Mouse (Mus musculus): ENCODE data around the gene Ufd1. TPM values are rescaled to one million over a fixed set of nuclear protein-coding genes. Genes with fewer than 3 reads are reported as not detected.
A peak's percentile ranks its signal among the peaks of the same experiment; 100 is the strongest.

Ufd1 gene
- 49.2 and 55.5 TPM in 2 replicates for polyA plus RNA-seq (2014; fragmentation: Nextera tagmentation; extraction: Ambion mirVana)

DNA sequence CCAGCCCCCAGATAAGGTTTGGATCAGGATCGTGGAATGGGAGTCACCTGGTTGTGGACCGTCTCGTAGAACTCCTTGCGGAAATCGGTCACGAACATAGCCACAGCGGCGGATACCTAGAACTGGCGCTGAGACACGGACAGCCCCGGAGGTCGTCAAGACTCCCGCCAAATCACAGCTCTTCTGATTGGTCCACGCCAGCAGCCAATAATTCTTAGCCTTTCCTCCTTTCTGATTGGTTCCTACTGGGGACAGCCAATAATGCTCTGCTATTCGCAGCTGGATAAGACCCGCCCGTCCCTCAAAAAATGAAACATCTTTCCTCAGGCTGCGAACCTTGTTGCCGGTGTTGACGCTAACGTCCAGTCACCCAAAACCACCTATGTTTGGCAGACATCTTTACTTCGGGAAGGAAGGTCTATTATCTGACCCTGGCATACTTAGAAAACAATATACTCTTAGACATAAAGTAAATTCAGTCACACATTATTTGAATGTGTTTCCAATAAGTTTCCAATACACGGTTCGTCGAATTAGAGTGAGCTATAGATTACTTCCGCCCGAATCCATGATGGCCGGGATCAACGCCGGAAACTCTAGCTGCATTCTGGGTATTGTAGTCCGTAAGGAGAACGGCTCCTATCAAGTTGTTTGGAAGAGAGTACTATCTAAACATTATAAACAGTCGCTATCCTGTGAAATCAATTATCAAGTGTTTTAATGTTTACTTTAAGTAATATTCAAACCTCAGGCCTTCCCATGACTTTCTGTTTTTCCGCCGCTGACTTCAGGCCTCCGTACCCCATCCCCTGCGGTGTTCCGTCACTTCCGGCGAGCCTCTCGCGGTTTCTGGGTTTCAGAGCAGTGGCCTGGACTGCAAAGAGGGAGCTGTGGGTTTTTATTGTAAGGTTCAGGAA, at the start of gene Ufd1, which contains the start of gene Cdc45:
Gene Ufd1, plus strand, starts transcription at position 312 of the 917 bp plus-strand sequence.
Gene Cdc45, minus strand, starts transcription at position 520 of the 917 bp plus-strand sequence.
- Histone ChIP-seq H3K9me3 (ENCODE audit: control insufficient read depth, low read length) (no peaks in the 10 kb centered on the region), H3K27me3 (replicated peaks; ENCODE audit: control insufficient read depth, insufficient read depth, low read length) (no peaks in the 10 kb centered on the region), H3K4me2 (ENCODE audit: low read depth, low read length) (peak within 1 kb of the TSS; percentile 82), H3K4me1 (ENCODE audit: control insufficient read depth, insufficient read depth, low read length) (peaks cover 6% of the 10 kb centered on the region), H3K4me3 (ENCODE audit: low read depth, low read length) (peak within 1 kb of the TSS; percentile 75), H3K36me3 (ENCODE audit: control insufficient read depth, insufficient read depth, low read length) (peaks cover 42% of the 10 kb centered on the region), H3K27ac (replicated peaks; ENCODE audit: low read depth, low read length) (peak within 1 kb of the TSS; percentile 79), H3K9ac (ENCODE audit: low read depth, low read length) (peak within 1 kb of the TSS; percentile 90)
- ATAC-seq (ENCODE audit: low read depth) (peak; percentile 97), DNase-seq (ENCODE audit: low spot score) (peak; percentile 99)
- under 1% methylated on average over 42 of the region's 42 CpGs for WGBS

DNA sequence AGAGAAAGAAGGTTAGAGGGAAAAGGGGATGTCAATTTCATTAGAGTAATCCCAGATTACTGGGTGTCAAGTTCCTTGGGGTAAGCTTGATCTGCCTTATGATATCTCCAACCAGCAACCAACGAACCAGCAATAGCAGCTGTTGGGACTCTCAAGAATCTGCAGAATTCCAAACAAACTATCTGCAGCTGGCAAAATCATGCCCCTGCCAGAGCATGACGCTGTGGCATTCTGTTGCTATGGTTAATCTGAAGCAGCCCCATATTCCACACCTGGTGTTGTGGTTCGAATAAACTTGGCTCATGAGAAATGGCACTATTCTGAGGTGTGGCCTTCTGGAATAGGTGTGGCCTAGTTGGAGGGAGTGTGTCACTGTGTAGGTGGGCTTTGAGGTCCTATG, 48.6 kb upstream of the Ufd1 start:
- H3K27ac ChIP-seq (replicated peaks; ENCODE audit: low read depth, low read length): no peak overlapping the region
- H3K9me3 ChIP-seq (ENCODE audit: control insufficient read depth, low read length): no peaks in the 10 kb centered on the region
- 43% methylated on average over 3 of the region's 3 CpGs for WGBS
- H3K27me3 ChIP-seq (replicated peaks; ENCODE audit: control insufficient read depth, insufficient read depth, low read length): no peaks in the 10 kb centered on the region
- 0 out of 2 replicates have a peak, but pooled peaks have one; percentile 60 for ATAC-seq (ENCODE audit: low read depth)
- DNase-seq (ENCODE audit: low spot score): peak; percentile 37
- no peak overlapping the region for H3K4me3 ChIP-seq (ENCODE audit: low read depth, low read length)
- no peak overlapping the region for H3K9ac ChIP-seq (ENCODE audit: low read depth, low read length)
- no peak overlapping the region for H3K4me2 ChIP-seq (ENCODE audit: low read depth, low read length)
- H3K4me1 ChIP-seq (ENCODE audit: control insufficient read depth, insufficient read depth, low read length): no peaks in the 10 kb centered on the region
- H3K36me3 ChIP-seq (ENCODE audit: control insufficient read depth, insufficient read depth, low read length): no peaks in the 10 kb centered on the region

DNA sequence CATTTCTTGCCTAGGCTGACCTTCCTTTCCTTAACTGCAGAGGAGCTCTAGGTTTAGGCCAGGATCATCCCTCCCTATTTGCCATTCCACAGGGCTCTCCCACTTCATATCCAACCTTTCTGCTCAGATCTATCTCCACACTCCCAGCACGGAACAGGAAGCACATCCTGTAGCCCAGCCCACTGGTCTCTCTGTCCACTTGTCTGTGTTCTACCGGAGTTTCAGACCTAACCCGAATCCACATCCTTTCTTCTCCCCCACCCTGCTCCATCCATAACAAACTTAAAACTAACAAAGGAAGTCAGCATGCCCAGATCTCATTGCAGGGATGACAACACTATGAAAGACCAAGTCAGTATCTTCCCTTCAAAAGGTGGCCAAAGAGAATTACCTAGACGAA, 45.2 kb upstream of the Ufd1 start:
- WGBS: 59% methylated on average over 4 of the region's 4 CpGs
- Histone ChIP-seq H3K36me3 (ENCODE audit: control insufficient read depth, insufficient read depth, low read length) (no peaks in the 10 kb centered on the region), H3K4me2 (ENCODE audit: low read depth, low read length) (no peak overlapping the region), H3K9me3 (ENCODE audit: control insufficient read depth, low read length) (no peaks in the 10 kb centered on the region), H3K27ac (replicated peaks; ENCODE audit: low read depth, low read length) (no peak overlapping the region), H3K27me3 (replicated peaks; ENCODE audit: control insufficient read depth, insufficient read depth, low read length) (no peaks in the 10 kb centered on the region), H3K4me1 (ENCODE audit: control insufficient read depth, insufficient read depth, low read length) (no peaks in the 10 kb centered on the region), H3K4me3 (ENCODE audit: low read depth, low read length) (no peak overlapping the region), H3K9ac (ENCODE audit: low read depth, low read length) (no peak overlapping the region)
- DNase-seq (ENCODE audit: low spot score): no peak
- no peak for ATAC-seq (ENCODE audit: low read depth)

DNA sequence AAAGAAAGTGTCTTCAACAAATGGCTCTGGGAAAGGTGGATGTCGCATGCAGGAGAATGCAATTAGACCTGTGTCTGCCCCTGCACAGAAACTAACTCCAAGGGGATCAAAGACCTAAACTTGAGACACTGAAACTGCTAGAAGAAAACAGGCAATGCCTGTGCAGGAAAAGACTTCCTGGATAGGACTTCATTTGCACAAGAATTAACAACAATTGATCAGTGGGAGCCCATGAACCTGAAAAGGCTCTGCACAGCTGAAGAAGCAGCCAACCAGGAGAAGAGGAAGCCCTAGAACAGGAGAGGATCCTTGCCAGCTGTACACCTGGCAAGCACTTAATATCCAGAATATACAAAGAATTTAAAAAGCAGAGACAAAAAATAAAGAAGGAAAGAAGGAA, 42.1 kb upstream of the Ufd1 start:
- Histone ChIP-seq H3K9ac (ENCODE audit: low read depth, low read length) (no peak overlapping the region), H3K36me3 (ENCODE audit: control insufficient read depth, insufficient read depth, low read length) (no peaks in the 10 kb centered on the region), H3K4me1 (ENCODE audit: control insufficient read depth, insufficient read depth, low read length) (no peaks in the 10 kb centered on the region), H3K27ac (replicated peaks; ENCODE audit: low read depth, low read length) (no peak overlapping the region), H3K27me3 (replicated peaks; ENCODE audit: control insufficient read depth, insufficient read depth, low read length) (no peaks in the 10 kb centered on the region), H3K9me3 (ENCODE audit: control insufficient read depth, low read length) (no peaks in the 10 kb centered on the region), H3K4me2 (ENCODE audit: low read depth, low read length) (no peak overlapping the region), H3K4me3 (ENCODE audit: low read depth, low read length) (no peak overlapping the region)
- 66% methylated on average over 1 of the region's 1 CpGs for WGBS
- ATAC-seq (ENCODE audit: low read depth) (no peak), DNase-seq (ENCODE audit: low spot score) (no peak)

DNA sequence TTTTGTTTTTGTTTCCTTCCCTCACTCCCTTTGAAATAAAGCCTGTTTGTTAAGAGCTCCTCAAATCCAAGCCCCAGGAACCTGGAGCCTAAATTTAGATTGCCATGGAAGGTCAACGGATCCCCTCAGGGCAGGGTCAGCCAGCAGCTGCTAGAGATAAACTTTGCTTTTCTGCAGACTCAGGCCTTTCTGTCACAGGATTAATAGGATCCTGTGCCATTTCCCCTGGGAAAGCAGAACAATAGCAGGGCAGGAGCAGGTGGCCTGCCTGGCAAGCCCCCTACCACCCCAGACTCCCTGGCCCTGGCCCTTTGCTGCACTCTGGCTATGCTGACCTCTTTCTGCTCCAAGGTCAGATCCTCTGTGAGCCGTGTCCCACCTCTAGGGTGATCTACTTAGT, 37.6 kb upstream of the Ufd1 start:
- 21% methylated on average over 2 of the region's 2 CpGs for WGBS
- Histone ChIP-seq H3K4me3 (ENCODE audit: low read depth, low read length) (no peak overlapping the region), H3K4me1 (ENCODE audit: control insufficient read depth, insufficient read depth, low read length) (peaks cover 6% of the 10 kb centered on the region; the same call in 1 of the 2 replicates), H3K36me3 (ENCODE audit: control insufficient read depth, insufficient read depth, low read length) (no peaks in the 10 kb centered on the region), H3K4me2 (ENCODE audit: low read depth, low read length) (no peak overlapping the region), H3K27ac (replicated peaks; ENCODE audit: low read depth, low read length) (no peak overlapping the region), H3K9me3 (ENCODE audit: control insufficient read depth, low read length) (no peaks in the 10 kb centered on the region), H3K9ac (ENCODE audit: low read depth, low read length) (no peak overlapping the region), H3K27me3 (replicated peaks; ENCODE audit: control insufficient read depth, insufficient read depth, low read length) (peaks cover 41% of the 10 kb centered on the region)
- ATAC-seq (ENCODE audit: low read depth) (no peak), DNase-seq (ENCODE audit: low spot score) (peak; percentile 30)

DNA sequence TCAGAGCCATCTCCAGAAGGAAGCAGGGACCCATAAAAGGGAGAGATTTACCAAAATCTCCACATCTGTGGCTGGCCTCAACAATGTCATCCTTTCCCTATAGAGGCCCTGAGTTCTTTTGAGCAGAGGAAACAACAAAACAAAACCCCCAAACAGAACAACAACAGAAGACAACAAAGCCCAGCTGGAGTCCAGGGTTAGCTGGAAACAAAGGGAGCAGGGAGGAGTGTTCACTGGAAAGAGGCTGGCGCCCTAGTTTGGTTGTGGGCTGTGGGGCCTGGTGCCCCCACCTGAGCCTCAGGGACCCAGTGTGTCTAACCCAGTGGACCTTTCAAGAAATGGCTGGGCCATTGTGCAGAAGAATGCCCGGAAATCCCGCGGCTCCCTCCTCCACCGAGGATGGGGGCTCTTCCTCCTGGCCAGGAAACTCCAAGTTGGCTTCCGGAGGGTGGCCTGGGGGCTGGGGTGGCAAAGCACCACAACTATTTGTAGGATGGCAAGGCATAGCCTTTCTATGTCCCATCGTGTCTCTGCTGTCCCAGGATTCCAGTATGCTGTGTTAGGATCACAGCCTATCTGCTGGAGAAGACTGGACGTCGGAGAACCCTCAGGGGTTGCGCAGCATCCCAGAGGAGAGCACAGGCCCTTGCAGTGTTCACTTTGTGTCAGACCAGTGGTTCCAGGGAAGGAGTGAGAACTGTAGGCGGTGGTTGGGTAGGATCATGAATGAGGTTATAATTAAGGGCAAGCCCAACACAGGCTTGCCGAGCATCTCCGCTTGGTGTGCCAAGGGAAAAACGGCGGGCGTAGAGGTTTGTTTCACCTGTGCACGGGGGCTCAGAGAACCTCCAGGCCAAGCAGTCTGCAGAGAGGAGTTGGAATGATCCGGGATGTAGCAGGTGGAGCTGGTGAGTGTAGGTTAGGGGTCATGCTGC, 35.7 kb upstream of the Ufd1 start:
- Histone ChIP-seq H3K9ac (ENCODE audit: low read depth, low read length) (no peak overlapping the region), H3K27me3 (replicated peaks; ENCODE audit: control insufficient read depth, insufficient read depth, low read length) (peaks cover 46% of the 10 kb centered on the region), H3K27ac (replicated peaks; ENCODE audit: low read depth, low read length) (peak overlapping the region; percentile 35; the same call in 1 of the 2 replicates), H3K4me3 (ENCODE audit: low read depth, low read length) (peak overlapping the region; percentile 44; the same call in 1 of the 2 replicates), H3K36me3 (ENCODE audit: control insufficient read depth, insufficient read depth, low read length) (no peaks in the 10 kb centered on the region), H3K9me3 (ENCODE audit: control insufficient read depth, low read length) (no peaks in the 10 kb centered on the region), H3K4me1 (ENCODE audit: control insufficient read depth, insufficient read depth, low read length) (peaks cover 6% of the 10 kb centered on the region; the same call in 1 of the 2 replicates), H3K4me2 (ENCODE audit: low read depth, low read length) (peak overlapping the region; percentile 65)
- ATAC-seq (ENCODE audit: low read depth): no peak
- peak; percentile 13 for DNase-seq (ENCODE audit: low spot score)
- WGBS: 26% methylated on average over 18 of the region's 18 CpGs

DNA sequence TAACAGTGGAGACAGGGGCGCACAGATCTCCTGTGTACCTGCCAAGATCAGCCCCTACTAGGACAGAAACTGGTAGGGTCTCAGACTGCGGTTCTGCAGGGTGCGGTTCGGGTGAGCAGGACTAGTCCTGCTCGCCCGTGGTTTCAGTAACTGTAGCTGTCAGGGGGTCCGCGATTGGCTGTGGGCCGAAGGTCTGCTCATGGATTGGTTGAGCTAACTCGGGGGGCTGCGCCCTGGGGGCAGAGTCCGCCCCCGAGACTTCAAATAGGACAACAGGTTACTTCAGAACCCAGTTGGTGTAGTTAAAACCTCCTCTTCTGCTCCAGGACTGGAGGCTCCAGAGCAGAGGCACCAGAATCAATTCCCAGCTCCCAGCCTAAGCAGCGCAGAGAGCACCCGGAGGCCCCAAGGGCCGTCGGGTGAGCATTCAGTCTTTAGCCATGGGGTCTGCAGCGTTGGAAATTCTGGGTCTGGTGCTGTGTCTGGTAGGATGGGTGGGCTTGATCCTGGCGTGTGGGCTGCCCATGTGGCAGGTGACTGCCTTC, 35.0 kb upstream of the Ufd1 start, which contains the start of gene Cldn5:
Gene Cldn5, plus strand, starts transcription at position 292 of the 545 bp plus-strand sequence.
- no peaks in the 10 kb centered on the region for H3K9me3 ChIP-seq (ENCODE audit: control insufficient read depth, low read length)
- peaks cover 6% of the 10 kb centered on the region; the same call in 1 of the 2 replicates for H3K4me1 ChIP-seq (ENCODE audit: control insufficient read depth, insufficient read depth, low read length)
- H3K27ac ChIP-seq (replicated peaks; ENCODE audit: low read depth, low read length): peak within 1 kb of the TSS; percentile 35; the same call in 1 of the 2 replicates
- WGBS: 5% methylated on average over 19 of the region's 19 CpGs
- H3K9ac ChIP-seq (ENCODE audit: low read depth, low read length): peak within 1 kb of the TSS; percentile 54
- H3K4me3 ChIP-seq (ENCODE audit: low read depth, low read length): peak within 1 kb of the TSS; percentile 44
- peak within 1 kb of the TSS; percentile 65 for H3K4me2 ChIP-seq (ENCODE audit: low read depth, low read length)
- H3K36me3 ChIP-seq (ENCODE audit: control insufficient read depth, insufficient read depth, low read length): peaks cover 6% of the 10 kb centered on the region; the same call in 1 of the 2 replicates
- H3K27me3 ChIP-seq (replicated peaks; ENCODE audit: control insufficient read depth, insufficient read depth, low read length): peaks cover 46% of the 10 kb centered on the region
- peak; percentile 46 for DNase-seq (ENCODE audit: low spot score)
- 0 out of 2 replicates have a peak, but pooled peaks have one; percentile 67 for ATAC-seq (ENCODE audit: low read depth)

Data from embryonic facial prominence, embryonic 14.5 days (tissue).